Mouse (Mus musculus): ENCODE data around the gene Apoc4. TPM values are rescaled to one million over a fixed set of nuclear protein-coding genes. Genes with fewer than 3 reads are reported as not detected.

The Apoc4 gene
- polyA plus RNA-seq, 1 experiment from 2014 or later: not detected

- H3K9me3 ChIP-seq (ENCODE audit: control insufficient read depth, low read length): no peaks in the 10 kb centered on the region
- H3K4me3 ChIP-seq (ENCODE audit: low read depth, low read length): no peak within 1 kb of the TSS
- H3K36me3 ChIP-seq (ENCODE audit: control insufficient read depth, insufficient read depth, low read length): no peaks in the 10 kb centered on the region
- H3K9ac ChIP-seq (ENCODE audit: low read length): no peak within 1 kb of the TSS
- H3K27ac ChIP-seq (replicated peaks; ENCODE audit: low read depth, low read length): no peak within 1 kb of the TSS
- H3K27me3 ChIP-seq (ENCODE audit: control insufficient read depth, insufficient read depth, low read length): no peaks in the 10 kb centered on the region
- WGBS: 76% methylated on average over 8 of the region's 8 CpGs
- H3K4me2 ChIP-seq (ENCODE audit: low read depth, severe bottlenecking): no peak within 1 kb of the TSS
- DNase-seq (ENCODE audit: low spot score): no peak
- no peaks in the 10 kb centered on the region for H3K4me1 ChIP-seq (ENCODE audit: control insufficient read depth, insufficient read depth, low read length)
- no peak for ATAC-seq (ENCODE audit: insufficient number of reproducible peaks, low FRiP score, low TSS enrichment, low read depth)
Observed at GRCm38 (mm10) chr7:19677872-19678271, 3.4 kb downstream of the Apoc4 start, which contains the start of gene Apoc2. Gene Apoc2 (minus strand): TSS chr7:19677941.

- no peak overlapping the region for H3K9ac ChIP-seq (ENCODE audit: low read length)
- H3K4me1 ChIP-seq (ENCODE audit: control insufficient read depth, insufficient read depth, low read length): no peaks in the 10 kb centered on the region
- H3K9me3 ChIP-seq (ENCODE audit: control insufficient read depth, low read length): no peaks in the 10 kb centered on the region
- ATAC-seq (ENCODE audit: insufficient number of reproducible peaks, low FRiP score, low TSS enrichment, low read depth) (no peak), DNase-seq (ENCODE audit: low spot score) (no peak)
- no peak overlapping the region for H3K4me3 ChIP-seq (ENCODE audit: low read depth, low read length)
- no peaks in the 10 kb centered on the region for H3K27me3 ChIP-seq (ENCODE audit: control insufficient read depth, insufficient read depth, low read length)
- no peak overlapping the region for H3K4me2 ChIP-seq (ENCODE audit: low read depth, severe bottlenecking)
- H3K27ac ChIP-seq (replicated peaks; ENCODE audit: low read depth, low read length): no peak overlapping the region
- no peaks in the 10 kb centered on the region for H3K36me3 ChIP-seq (ENCODE audit: control insufficient read depth, insufficient read depth, low read length)
- WGBS: 75% methylated on average over 1 of the region's 1 CpGs
Observed at GRCm38 (mm10) chr7:19676662-19677061, 4.6 kb downstream of the Apoc4 start.

GRCm38 (mm10) chr7:19675824-19676223, 5.5 kb downstream of the Apoc4 start:
- Histone ChIP-seq H3K4me3 (ENCODE audit: low read depth, low read length) (no peak overlapping the region), H3K9me3 (ENCODE audit: control insufficient read depth, low read length) (no peaks in the 10 kb centered on the region), H3K27ac (replicated peaks; ENCODE audit: low read depth, low read length) (no peak overlapping the region), H3K4me2 (ENCODE audit: low read depth, severe bottlenecking) (no peak overlapping the region), H3K36me3 (ENCODE audit: control insufficient read depth, insufficient read depth, low read length) (no peaks in the 10 kb centered on the region), H3K4me1 (ENCODE audit: control insufficient read depth, insufficient read depth, low read length) (no peaks in the 10 kb centered on the region), H3K9ac (ENCODE audit: low read length) (no peak overlapping the region), H3K27me3 (ENCODE audit: control insufficient read depth, insufficient read depth, low read length) (no peaks in the 10 kb centered on the region)
- ATAC-seq (ENCODE audit: insufficient number of reproducible peaks, low FRiP score, low TSS enrichment, low read depth) (no peak), DNase-seq (ENCODE audit: low spot score) (no peak)
- WGBS: 82% methylated on average over 10 of the region's 10 CpGs

- DNase-seq (ENCODE audit: low spot score): no peak
- Histone ChIP-seq H3K27ac (replicated peaks; ENCODE audit: low read depth, low read length) (no peak overlapping the region), H3K4me1 (ENCODE audit: control insufficient read depth, insufficient read depth, low read length) (no peaks in the 10 kb centered on the region), H3K4me3 (ENCODE audit: low read depth, low read length) (no peak overlapping the region), H3K27me3 (ENCODE audit: control insufficient read depth, insufficient read depth, low read length) (no peaks in the 10 kb centered on the region), H3K9me3 (ENCODE audit: control insufficient read depth, low read length) (no peaks in the 10 kb centered on the region), H3K36me3 (ENCODE audit: control insufficient read depth, insufficient read depth, low read length) (no peaks in the 10 kb centered on the region), H3K9ac (ENCODE audit: low read length) (no peak overlapping the region), H3K4me2 (ENCODE audit: low read depth, severe bottlenecking) (no peak overlapping the region)
- 68% methylated on average over 14 of the region's 14 CpGs for WGBS
- ATAC-seq (ENCODE audit: insufficient number of reproducible peaks, low FRiP score, low TSS enrichment, low read depth): no peak
Observed at GRCm38 (mm10) chr7:19673083-19673699, 8.1 kb downstream of the Apoc4 start.

- ATAC-seq (ENCODE audit: insufficient number of reproducible peaks, low FRiP score, low TSS enrichment, low read depth) (no peak), DNase-seq (ENCODE audit: low spot score) (no peak)
- H3K36me3 ChIP-seq (ENCODE audit: control insufficient read depth, insufficient read depth, low read length): no peaks in the 10 kb centered on the region
- H3K4me3 ChIP-seq (ENCODE audit: low read depth, low read length): no peak overlapping the region
- no peaks in the 10 kb centered on the region for H3K4me1 ChIP-seq (ENCODE audit: control insufficient read depth, insufficient read depth, low read length)
- H3K4me2 ChIP-seq (ENCODE audit: low read depth, severe bottlenecking): no peak overlapping the region
- H3K27ac ChIP-seq (replicated peaks; ENCODE audit: low read depth, low read length): no peak overlapping the region
- no peaks in the 10 kb centered on the region for H3K27me3 ChIP-seq (ENCODE audit: control insufficient read depth, insufficient read depth, low read length)
- no peaks in the 10 kb centered on the region for H3K9me3 ChIP-seq (ENCODE audit: control insufficient read depth, low read length)
- WGBS: 72% methylated on average over 10 of the region's 10 CpGs
- H3K9ac ChIP-seq (ENCODE audit: low read length): no peak overlapping the region
Observed at GRCm38 (mm10) chr7:19671511-19671910, 9.8 kb downstream of the Apoc4 start.

- ATAC-seq (ENCODE audit: insufficient number of reproducible peaks, low FRiP score, low TSS enrichment, low read depth) (peak; percentile 57), DNase-seq (ENCODE audit: low spot score) (peak; percentile 92)
- Histone ChIP-seq H3K9me3 (ENCODE audit: control insufficient read depth, low read length) (no peaks in the 10 kb centered on the region), H3K4me2 (ENCODE audit: low read depth, severe bottlenecking) (peak overlapping the region; percentile 25), H3K4me1 (ENCODE audit: control insufficient read depth, insufficient read depth, low read length) (0 out of 2 replicates have a peak, but pooled peaks cover under 1% of the 10 kb centered on the region), H3K36me3 (ENCODE audit: control insufficient read depth, insufficient read depth, low read length) (no peaks in the 10 kb centered on the region), H3K4me3 (ENCODE audit: low read depth, low read length) (no peak overlapping the region), H3K27me3 (ENCODE audit: control insufficient read depth, insufficient read depth, low read length) (no peaks in the 10 kb centered on the region), H3K9ac (ENCODE audit: low read length) (no peak overlapping the region), H3K27ac (replicated peaks; ENCODE audit: low read depth, low read length) (no peak overlapping the region)
- WGBS: 10% methylated on average over 10 of the region's 10 CpGs
Observed at GRCm38 (mm10) chr7:19668947-19669721, 12.1 kb downstream of the Apoc4 start.

GRCm38 (mm10) chr7:19667434-19667833, 13.8 kb downstream of the Apoc4 start:
- Histone ChIP-seq H3K9me3 (ENCODE audit: control insufficient read depth, low read length) (no peaks in the 10 kb centered on the region), H3K36me3 (ENCODE audit: control insufficient read depth, insufficient read depth, low read length) (no peaks in the 10 kb centered on the region), H3K27ac (replicated peaks; ENCODE audit: low read depth, low read length) (no peak overlapping the region), H3K4me3 (ENCODE audit: low read depth, low read length) (no peak overlapping the region), H3K4me1 (ENCODE audit: control insufficient read depth, insufficient read depth, low read length) (peaks cover 7% of the 10 kb centered on the region; the same call in 1 of the 2 replicates), H3K27me3 (ENCODE audit: control insufficient read depth, insufficient read depth, low read length) (no peaks in the 10 kb centered on the region), H3K4me2 (ENCODE audit: low read depth, severe bottlenecking) (no peak overlapping the region), H3K9ac (ENCODE audit: low read length) (no peak overlapping the region)
- no peak for ATAC-seq (ENCODE audit: insufficient number of reproducible peaks, low FRiP score, low TSS enrichment, low read depth)
- WGBS: 85% methylated on average over 2 of the region's 2 CpGs
- no peak for DNase-seq (ENCODE audit: low spot score)

- no peaks in the 10 kb centered on the region; the same call in 1 of the 2 replicates for H3K36me3 ChIP-seq (ENCODE audit: control insufficient read depth, insufficient read depth, low read length)
- H3K9ac ChIP-seq (ENCODE audit: low read length): no peak overlapping the region
- H3K27ac ChIP-seq (replicated peaks; ENCODE audit: low read depth, low read length): no peak overlapping the region
- DNase-seq (ENCODE audit: low spot score) (no peak), ATAC-seq (ENCODE audit: insufficient number of reproducible peaks, low FRiP score, low TSS enrichment, low read depth) (no peak)
- no peak overlapping the region for H3K4me2 ChIP-seq (ENCODE audit: low read depth, severe bottlenecking)
- H3K4me1 ChIP-seq (ENCODE audit: control insufficient read depth, insufficient read depth, low read length): peaks cover 7% of the 10 kb centered on the region; the same call in 1 of the 2 replicates
- no peaks in the 10 kb centered on the region for H3K27me3 ChIP-seq (ENCODE audit: control insufficient read depth, insufficient read depth, low read length)
- WGBS: 64% methylated on average over 3 of the region's 3 CpGs
- H3K9me3 ChIP-seq (ENCODE audit: control insufficient read depth, low read length): no peaks in the 10 kb centered on the region
- H3K4me3 ChIP-seq (ENCODE audit: low read depth, low read length): no peak overlapping the region
Observed at GRCm38 (mm10) chr7:19666750-19667149, 14.5 kb downstream of the Apoc4 start.

All from limb, embryonic 11.5 days (tissue).